Comparison of ENCODE assay signal across 8 mouse cellular contexts in the genomic region with DNA sequence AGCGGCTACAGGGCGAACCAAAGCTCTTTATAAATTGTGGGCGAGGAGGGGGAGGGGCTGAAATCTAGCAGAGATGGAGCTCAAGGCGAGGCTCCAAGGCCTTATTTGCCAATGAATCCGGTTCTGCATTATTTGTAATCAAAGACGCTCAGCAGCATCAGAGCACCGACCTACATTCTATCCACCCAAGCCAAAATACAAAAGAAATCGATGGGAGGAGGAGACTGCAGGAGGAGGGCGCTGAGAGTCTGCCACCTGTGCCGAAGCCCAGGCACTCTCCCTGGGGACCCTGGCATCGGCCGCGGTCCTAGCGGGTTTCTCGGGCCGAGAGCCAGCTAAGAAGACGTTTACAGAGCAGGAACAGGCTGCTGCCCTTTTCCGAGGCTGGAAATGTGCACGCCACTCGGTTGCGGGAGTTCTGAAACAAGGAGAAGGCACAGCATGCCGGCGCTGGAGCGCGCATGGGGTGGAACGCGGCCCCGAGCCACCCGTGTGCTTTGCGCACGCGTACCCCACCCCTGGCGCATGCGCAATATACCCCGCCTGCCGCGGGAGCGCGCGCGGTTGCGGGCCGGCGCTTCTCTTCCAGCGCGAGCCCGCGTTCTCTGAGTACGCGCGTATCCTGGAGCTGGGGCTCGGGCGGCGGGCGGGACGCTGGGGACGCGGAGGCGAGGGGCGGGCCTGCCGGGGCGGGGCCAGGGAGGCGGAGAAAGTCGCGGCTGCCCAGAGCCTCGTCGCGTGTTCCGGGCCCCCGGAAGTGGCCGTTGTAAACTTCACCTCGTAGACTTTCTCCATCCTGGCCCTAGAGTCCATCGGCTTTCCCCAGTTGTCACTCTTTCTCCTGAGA. TPM values are rescaled to one million over a fixed set of nuclear protein-coding genes. Genes with fewer than 3 reads are reported as not detected.
DNase-seq lines count a peak whose midpoint lies in the region; ATAC-seq and TF ChIP-seq lines count a peak whose summit lies in the region.

A gene (plus strand): TSS at position 703 of the 847 bp plus-strand sequence.

- peak; percentile 97 for ATAC-seq in heart, embryonic 13.5 days (ENCODE audit: extremely low read depth, insufficient number of reproducible peaks, low FRiP score, low TSS enrichment)
- ATAC-seq in liver, embryonic 12.5 days = peak; percentile 95
- ATAC-seq in stomach, embryonic 15.5 days (ENCODE audit: insufficient read depth, low FRiP score, low read depth) = peak; percentile 96

- H3K9ac ChIP-seq in heart, embryonic 13.5 days = peak within 1 kb of the TSS; percentile 94
- H3K9ac ChIP-seq in liver, embryonic 12.5 days = peak within 1 kb of the TSS; percentile 83
- peak within 1 kb of the TSS; percentile 65 for H3K9ac ChIP-seq in stomach, embryonic 15.5 days

- no peaks in the 10 kb centered on the region for H3K79me3 ChIP-seq in C2C12 (ENCODE audit: low read depth)

- peak within 1 kb of the TSS; percentile 66 for H3K4me3 ChIP-seq in C2C12 (ENCODE audit: insufficient read depth, poor library complexity, severe bottlenecking)
- H3K4me3 ChIP-seq in erythroblast, embryonic 14.5 days (replicated peaks) = peak within 1 kb of the TSS; percentile 77
- peak within 1 kb of the TSS; percentile 72 for H3K4me3 ChIP-seq in heart, embryonic 13.5 days
- H3K4me3 ChIP-seq in liver, embryonic 12.5 days = peak within 1 kb of the TSS; percentile 87
- peak within 1 kb of the TSS; percentile 69 for H3K4me3 ChIP-seq in stomach, embryonic 15.5 days (replicated peaks)

- no peaks in the 10 kb centered on the region for H3K9me3 ChIP-seq in erythroblast, embryonic 14.5 days (ENCODE audit: control insufficient read depth, low read length)
- peaks cover 4% of the 10 kb centered on the region; the same call in 1 of the 2 replicates for H3K9me3 ChIP-seq in heart, embryonic 13.5 days
- no peaks in the 10 kb centered on the region for H3K9me3 ChIP-seq in liver, embryonic 12.5 days (replicated peaks)
- no peaks in the 10 kb centered on the region for H3K9me3 ChIP-seq in stomach, embryonic 15.5 days

- peak; percentile 93 for TF ChIP-seq POLR2A in brain, embryonic 14.5 days (IDR thresholded peaks at IDR 0.05; ENCODE audit: borderline replicate concordance, extremely low read depth, insufficient read depth, insufficient read length, poor library complexity, severe bottlenecking)

- no peaks in the 10 kb centered on the region for H3K36me3 ChIP-seq in C2C12 (ENCODE audit: control insufficient read depth, insufficient read depth)
- no peaks in the 10 kb centered on the region for H3K36me3 ChIP-seq in erythroblast, embryonic 14.5 days (ENCODE audit: control insufficient read depth)
- no peaks in the 10 kb centered on the region for H3K36me3 ChIP-seq in heart, embryonic 13.5 days
- no peaks in the 10 kb centered on the region for H3K36me3 ChIP-seq in liver, embryonic 12.5 days
- H3K36me3 ChIP-seq in stomach, embryonic 15.5 days = no peaks in the 10 kb centered on the region

- peak within 1 kb of the TSS; percentile 95 for H3K27ac ChIP-seq in heart, embryonic 13.5 days (replicated peaks)
- peak within 1 kb of the TSS; percentile 91 for H3K27ac ChIP-seq in liver, embryonic 12.5 days
- H3K27ac ChIP-seq in stomach, embryonic 15.5 days = peak within 1 kb of the TSS; percentile 98

- no peak for TF ChIP-seq CTCF in C2C12 (IDR thresholded peaks at IDR 0.05; ENCODE audit: control insufficient read depth, insufficient read depth, insufficient read length)
- TF ChIP-seq CTCF in brain, embryonic 14.5 days (IDR thresholded peaks at IDR 0.05; ENCODE audit: borderline replicate concordance, extremely low read depth, insufficient read depth, insufficient read length) = no peak

- no peaks in the 10 kb centered on the region for H3K27me3 ChIP-seq in C2C12 (ENCODE audit: control insufficient read depth, insufficient read depth, insufficient read length)
- H3K27me3 ChIP-seq in erythroblast, embryonic 14.5 days (ENCODE audit: control insufficient read depth) = no peaks in the 10 kb centered on the region
- no peaks in the 10 kb centered on the region for H3K27me3 ChIP-seq in heart, embryonic 13.5 days (replicated peaks)
- H3K27me3 ChIP-seq in liver, embryonic 12.5 days (replicated peaks) = no peaks in the 10 kb centered on the region
- no peaks in the 10 kb centered on the region for H3K27me3 ChIP-seq in stomach, embryonic 15.5 days (replicated peaks)

- H3K4me1 ChIP-seq in erythroblast, embryonic 14.5 days (ENCODE audit: control insufficient read depth) = peaks cover 37% of the 10 kb centered on the region
- peaks cover 12% of the 10 kb centered on the region for H3K4me1 ChIP-seq in heart, embryonic 13.5 days
- peaks cover 42% of the 10 kb centered on the region for H3K4me1 ChIP-seq in liver, embryonic 12.5 days
- H3K4me1 ChIP-seq in stomach, embryonic 15.5 days = 0 out of 2 replicates have a peak, but pooled peaks cover 8% of the 10 kb centered on the region

- under 1% methylated on average over 73 of the region's 73 CpGs for WGBS in heart, embryonic 13.5 days
- under 1% methylated on average over 72 of the region's 73 CpGs for WGBS in liver, embryonic 12.5 days (ENCODE audit: insufficient replicate concordance)
- WGBS in stomach, embryonic 15.5 days = under 1% methylated on average over 72 of the region's 73 CpGs

- H3ac ChIP-seq in C2C12 (ENCODE audit: control insufficient read depth, insufficient read length, low read depth) = peak within 1 kb of the TSS; percentile 84

- DNase-seq in brain, embryonic 14.5 days (ENCODE audit: low read depth) = peak; percentile 98
- peak; percentile 98 for DNase-seq in kidney, postnatal 10 days
- peak; percentile 92 to 94 for DNase-seq in natural killer cell, adult 2 months (ENCODE audit: low spot score in 2 of 2)

- no peaks in the 10 kb centered on the region for H3K79me2 ChIP-seq in C2C12 (ENCODE audit: control insufficient read depth, insufficient read depth)

- peak within 1 kb of the TSS; percentile 83 for H3K4me2 ChIP-seq in heart, embryonic 13.5 days
- H3K4me2 ChIP-seq in liver, embryonic 12.5 days = peak within 1 kb of the TSS; percentile 99
- H3K4me2 ChIP-seq in stomach, embryonic 15.5 days = peak within 1 kb of the TSS; percentile 95

TF ChIP-seq in C2C12, 6 proteins besides CTCF, POLR2A, EP300 and RAD21:
- TF ChIP-seq USF1 (IDR thresholded peaks at IDR 0.05; ENCODE audit: low read depth) (no peak), MAX (IDR thresholded peaks at IDR 0.05) (no peak), FOSL1 (IDR thresholded peaks at IDR 0.05; ENCODE audit: insufficient read depth, low read length, poor library complexity, severe bottlenecking) (no peak), MYOG (IDR thresholded peaks at IDR 0.05; ENCODE audit: control insufficient read depth, extremely low read depth, insufficient read length) (no peak), CEBPB (IDR thresholded peaks at IDR 0.05; ENCODE audit: low read depth) (no peak), MYOD1 (IDR thresholded peaks at IDR 0.05; ENCODE audit: control insufficient read depth, insufficient read length, low read depth) (no peak)

RNA-seq across cellular contexts. Expression of the gene that starts here (rescaled TPM):
- polyA plus RNA-seq in C2C12 (2012; fragmentation: generic; extraction: Trizol) = 0.37 TPM
- polyA plus RNA-seq in brain, embryonic 14.5 days (2012; rRNA removed) = 4.9 and 5.4 TPM in 2 replicates
- polyA plus RNA-seq in erythroblast, embryonic 14.5 days (2012) = not detected in 2 replicates
- polyA plus RNA-seq in heart, embryonic 13.5 days (2015; fragmentation: Nextera tagmentation; extraction: Ambion mirVana) = 2.3 and 2.6 TPM in 2 replicates
- polyA plus RNA-seq in liver, embryonic 12.5 days (2016; fragmentation: Nextera tagmentation; extraction: Ambion mirVana) = 2.4 and 2.6 TPM in 2 replicates
- polyA plus RNA-seq in stomach, embryonic 15.5 days (2015; fragmentation: Nextera tagmentation; extraction: Ambion mirVana) = 4.8 TPM in 2 replicates

Comparison
In these comparisons a context has a peak if more than half of its experiments do, and no peak if none do; other contexts are left out.
1. Peak in every context shown above with its lines: DNase-seq, ATAC-seq, H3K4me3 ChIP-seq and H3K27ac ChIP-seq.